Mouse (Mus musculus) granulocyte monocyte progenitor cell, adult 5-6 weeks (primary cell): ENCODE data around the gene Appbp2. TPM values are rescaled to one million over a fixed set of nuclear protein-coding genes. Genes with fewer than 3 reads are reported as not detected.

Experiments used
- ATAC-seq: replicated peaks from 2 replicates; pipeline ENCODE4 v1.8.0; 2016; ENCODE audit warnings: mild to moderate bottlenecking, moderate TSS enrichment, inconsistent platforms; ENCODE audit not compliant: poor library complexity, severe bottlenecking
- total RNA-seq, 2 experiments: library from RNA; stranded (forward) in 1 of 2; stranded (reverse) in 1 of 2; fragments of 200-712, 200-1000 nt in 1 of 2; fragments of >200 nt in 1 of 2; fragmentation: Nextera tagmentation in 1 of 2; gene quantifications; 2 replicates each; pipeline ENCODE4 v1.2.3; 2014 to 2017

The Appbp2 gene
- total RNA-seq (2014; fragmentation: Nextera tagmentation) = 27.3 and 31.5 TPM in 2 replicates
- 25.5 TPM in 2 replicates for total RNA-seq (2017)

DNA sequence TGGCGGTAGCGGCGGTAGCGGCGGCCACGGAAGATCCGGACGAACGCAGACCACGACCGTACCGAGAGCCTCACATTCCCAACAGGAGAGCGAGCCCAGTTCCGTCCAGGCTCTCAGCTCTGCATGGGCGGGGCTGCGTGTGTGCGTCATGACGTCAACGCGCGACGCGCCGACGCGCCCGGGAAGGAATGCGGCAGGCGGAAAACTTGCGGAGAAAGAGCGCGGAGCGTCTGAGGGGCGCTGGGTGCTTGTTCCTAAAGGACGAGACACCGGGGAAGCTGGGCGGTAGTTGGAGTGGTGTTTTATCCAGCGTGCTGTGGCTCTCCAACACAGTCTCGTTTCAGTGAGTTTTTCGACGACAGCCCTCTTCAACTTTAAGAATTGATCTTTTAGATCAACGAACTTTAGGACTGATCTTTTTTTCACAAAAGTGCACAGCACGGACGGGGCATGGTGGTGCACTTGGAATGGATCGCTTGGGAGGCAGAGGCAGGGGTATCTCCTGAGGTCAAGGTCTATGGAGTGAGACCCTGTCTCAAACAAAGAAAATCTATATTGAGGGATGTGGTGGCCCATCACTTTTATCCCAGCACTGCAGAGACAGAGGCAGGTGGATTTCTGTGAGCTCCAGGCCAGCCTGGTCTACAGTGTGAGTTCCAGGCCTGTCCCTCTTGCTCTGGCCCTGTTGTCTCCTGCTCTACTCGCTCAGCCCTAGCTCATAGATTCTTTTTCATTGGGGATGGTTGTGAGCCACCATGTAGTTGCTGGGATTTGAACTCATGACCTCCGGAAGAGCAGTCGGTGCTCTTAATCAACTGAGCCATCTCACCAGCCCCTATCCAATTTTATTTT, at the start of gene Appbp2:
Appbp2 (minus strand) TSS at position 141 of the 852 bp plus-strand sequence.
- ATAC-seq = peak; percentile 87

DNA sequence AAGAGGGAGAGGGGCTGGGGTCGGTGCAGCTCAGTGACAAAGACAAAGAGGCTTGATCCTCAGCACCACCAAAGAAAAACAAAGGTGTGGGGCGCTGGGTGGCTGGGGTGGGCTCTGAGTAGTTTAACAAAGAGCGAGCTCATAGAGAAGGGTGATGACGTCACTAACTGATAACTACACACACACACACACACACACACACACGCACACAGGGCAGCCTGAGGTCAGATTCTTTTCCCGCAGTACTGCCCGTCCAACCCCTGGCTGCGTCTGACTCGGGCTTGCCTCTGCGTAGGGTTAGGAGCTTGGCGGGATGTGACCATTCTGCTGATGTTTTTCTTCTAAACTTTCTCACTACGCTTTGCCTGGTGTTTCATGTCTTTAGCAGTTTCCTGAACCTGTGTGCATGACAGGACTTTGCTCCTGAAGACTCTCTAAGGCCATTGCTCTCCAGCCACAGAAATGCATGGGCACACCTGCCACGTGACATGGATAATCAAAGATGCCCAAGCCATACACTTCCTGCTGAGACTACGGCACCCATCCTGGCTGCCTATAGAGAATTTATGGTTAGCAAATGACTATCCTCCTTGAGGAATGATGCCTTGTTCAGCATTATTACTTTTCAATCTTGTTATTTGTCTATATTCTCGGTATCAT, 46.4 kb upstream of the Appbp2 start:
- ATAC-seq = no peak

DNA sequence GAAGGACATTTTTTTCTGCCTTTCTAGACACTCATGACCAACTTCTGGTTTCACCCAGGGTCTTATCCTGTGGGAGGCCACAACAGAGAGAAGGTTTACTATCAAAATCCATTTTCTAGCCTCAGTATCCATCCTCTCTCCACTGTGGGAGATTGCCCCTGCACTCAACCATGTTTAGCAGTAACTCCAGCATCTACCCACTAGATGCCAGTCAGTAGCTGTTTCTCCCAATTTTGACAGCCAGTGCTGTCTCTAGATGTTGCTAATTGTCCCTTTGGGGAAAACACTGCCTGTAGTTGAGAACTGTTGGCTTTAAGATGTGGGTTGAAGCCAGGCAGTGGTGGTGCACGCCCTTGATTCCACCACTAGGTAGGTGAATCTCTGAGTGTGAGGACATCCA, 43.2 kb upstream of the Appbp2 start:
- ATAC-seq = no peak

DNA sequence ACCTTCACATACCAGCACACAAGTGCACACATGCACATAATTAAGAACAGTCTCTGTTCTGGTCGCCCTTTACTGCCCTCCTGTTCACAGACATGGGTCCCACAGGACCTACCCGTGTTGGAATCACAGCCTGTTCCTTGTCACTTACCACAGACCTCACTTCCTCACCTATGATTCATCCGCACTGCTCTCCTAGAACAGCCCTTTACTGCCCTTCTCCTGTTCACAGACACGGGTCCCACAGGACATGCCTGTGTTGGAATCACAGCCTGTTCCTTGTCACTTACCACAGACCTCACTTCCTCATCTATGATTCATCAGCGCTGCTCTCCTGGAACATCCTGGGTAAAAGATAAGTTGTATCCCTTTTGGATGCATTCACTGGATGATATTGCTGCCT, 42.7 kb upstream of the Appbp2 start:
- ATAC-seq = peak; percentile 80

DNA sequence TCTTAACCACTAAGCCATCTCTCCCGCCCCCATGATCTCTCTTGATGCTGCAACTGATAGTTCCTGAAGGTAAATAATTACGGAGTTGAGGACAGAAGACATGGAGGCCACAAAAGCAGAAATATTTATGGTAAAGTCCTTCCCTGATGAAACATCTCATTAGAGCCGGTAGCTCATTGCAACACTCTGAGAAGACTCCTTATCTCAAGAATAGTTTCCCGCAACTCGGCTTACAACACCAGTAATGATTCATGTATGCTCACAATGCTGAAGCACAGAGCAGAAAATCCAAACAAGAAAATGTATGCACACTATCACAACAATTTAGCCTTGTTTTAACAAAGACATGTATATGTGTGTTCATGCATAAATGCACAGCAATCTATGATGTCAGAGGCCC, 40.2 kb upstream of the Appbp2 start:
- peak; percentile 44 for ATAC-seq

DNA sequence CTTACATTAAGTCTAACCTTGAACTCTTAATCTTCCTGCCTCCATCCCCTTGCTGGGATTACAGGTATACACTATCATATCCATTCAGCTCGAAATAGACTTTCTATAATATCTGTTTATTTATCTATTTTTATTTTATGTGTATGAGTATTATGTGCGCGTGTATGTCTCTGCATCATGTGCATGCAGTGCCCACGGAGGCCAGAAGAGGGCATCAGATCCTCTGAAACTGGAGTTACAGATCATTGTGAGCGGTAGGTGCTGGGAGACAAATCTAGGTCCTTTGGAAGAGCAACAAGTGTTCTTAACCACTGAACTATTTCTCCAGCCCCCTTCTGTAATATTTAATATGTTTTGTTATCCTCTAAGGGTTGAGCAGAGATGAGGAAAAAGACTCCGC, 38.4 kb upstream of the Appbp2 start:
- no peak for ATAC-seq

DNA sequence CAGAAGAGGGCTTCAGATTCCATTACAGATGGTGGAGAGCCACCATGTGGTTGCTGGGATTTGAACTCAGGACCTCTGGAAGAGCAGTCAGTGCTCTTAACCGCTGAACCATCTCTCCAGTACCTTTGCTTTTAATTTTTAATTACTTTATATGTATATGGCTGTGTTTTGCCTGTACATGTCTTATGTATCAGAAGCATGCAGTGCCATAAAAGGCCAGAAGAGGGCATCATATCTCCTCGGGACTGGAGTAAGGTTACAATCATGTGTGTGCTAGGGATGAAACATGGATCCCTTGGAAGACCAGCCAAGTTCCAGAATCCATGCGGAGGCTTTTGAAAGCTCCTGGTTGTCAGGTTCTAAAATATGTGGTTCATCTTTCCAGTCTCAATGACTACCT, 35.7 kb upstream of the Appbp2 start:
- ATAC-seq = peak; percentile 53

DNA sequence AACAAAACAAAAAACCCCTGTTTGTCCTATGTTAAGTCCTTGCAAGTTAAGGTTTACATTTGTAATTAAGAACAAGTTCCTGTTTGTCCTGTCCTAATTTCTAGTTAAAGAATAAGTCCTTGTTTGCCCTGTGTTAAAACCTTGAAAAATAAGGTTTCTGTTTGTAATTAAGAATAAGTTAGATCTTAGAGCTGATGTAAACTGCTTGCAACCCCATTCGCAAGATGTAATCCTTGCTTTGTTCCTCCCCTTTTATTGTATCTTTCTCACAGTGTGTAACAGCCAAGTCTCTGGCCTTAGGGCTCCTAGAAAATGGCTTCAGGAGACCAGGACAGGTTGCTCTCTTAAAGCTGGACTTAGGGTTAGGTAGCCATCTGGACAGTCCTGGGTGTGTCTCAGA, 32.5 kb upstream of the Appbp2 start:
- ATAC-seq = no peak

DNA sequence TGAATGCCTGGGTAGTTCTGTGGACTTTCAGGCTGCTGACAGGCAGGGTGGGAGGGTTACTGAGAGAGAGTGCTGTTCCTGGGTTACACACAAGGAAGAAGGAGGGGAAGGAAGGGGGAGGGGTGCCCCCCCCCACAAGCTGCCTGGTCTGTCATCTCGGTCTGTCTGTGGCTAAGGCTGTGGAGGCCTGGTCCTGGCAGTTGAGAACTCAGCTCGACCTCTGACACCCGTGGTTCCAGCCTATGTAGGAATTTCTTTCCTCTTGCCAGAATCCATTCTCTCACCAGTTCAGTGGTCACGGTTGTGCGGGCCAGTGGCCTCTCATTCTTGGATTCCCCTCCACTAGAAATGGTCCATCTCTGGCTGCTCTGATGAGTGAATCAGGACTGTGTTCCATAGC, 29.7 kb upstream of the Appbp2 start:
- no peak for ATAC-seq

DNA sequence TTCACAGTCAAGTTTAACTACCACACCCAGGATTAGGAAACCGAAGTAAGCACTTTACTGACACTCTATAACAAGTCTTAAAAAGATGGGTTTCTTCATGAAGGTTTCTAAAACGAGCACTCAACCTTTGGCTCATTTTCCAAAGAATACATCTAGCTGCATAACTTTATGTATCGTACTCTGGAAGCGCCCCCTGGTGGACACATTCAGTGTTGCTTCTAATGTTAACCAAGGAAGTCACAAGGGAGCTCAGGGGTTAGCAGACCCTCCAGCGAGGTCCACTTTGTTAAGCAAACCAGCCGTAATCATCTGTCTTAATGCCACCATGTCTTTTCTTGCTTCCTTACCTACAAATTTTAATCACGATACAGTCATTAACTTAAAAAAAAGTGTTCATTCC, 26.3 kb upstream of the Appbp2 start:
- peak; percentile 65 for ATAC-seq

DNA sequence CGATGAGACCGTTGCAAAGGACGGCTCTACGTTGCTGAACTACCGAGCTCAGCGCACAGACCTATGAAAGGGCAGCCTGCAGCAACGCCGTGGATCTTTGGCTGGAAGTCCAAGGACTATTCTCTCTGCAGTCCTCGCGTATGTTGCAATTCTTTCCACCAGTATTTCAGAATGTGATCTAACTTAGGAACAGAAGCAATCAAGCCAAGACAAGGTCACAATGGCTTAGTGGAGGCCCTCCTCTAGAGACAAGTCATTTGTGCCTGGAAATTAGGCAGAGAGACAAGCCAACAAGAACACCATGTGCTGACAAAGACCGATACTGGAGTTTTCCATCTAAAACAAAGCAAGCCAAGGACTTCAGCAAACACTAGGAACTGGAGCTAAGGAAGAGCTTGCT, 24.0 kb upstream of the Appbp2 start:
- ATAC-seq = no peak

DNA sequence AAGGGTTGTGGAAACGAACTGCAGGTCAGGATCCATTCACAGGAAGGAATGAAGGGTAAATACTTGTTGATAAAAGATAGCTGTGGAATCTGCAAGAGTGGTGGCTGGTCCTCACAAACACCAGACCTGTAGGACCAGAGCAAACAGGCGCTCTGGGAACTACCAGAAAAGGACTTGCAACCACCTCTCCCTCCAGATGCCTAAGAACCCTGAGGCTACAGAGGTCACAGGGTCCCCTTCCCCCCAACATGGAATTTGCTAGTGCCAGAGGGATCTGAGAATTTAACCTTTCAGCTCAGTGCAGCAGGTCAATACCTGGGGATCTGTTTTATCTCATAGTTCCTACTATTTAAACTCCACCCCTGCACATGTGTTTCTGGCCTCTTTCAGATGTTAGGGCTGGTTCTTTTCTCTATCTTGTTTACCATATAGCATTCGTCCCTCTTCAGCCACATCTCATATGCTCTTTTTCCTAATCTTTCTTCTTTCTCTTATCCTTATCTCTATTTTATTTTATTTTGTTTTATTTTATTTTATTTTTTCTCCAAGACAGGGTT, 20.6 kb upstream of the Appbp2 start:
- ATAC-seq = no peak

DNA sequence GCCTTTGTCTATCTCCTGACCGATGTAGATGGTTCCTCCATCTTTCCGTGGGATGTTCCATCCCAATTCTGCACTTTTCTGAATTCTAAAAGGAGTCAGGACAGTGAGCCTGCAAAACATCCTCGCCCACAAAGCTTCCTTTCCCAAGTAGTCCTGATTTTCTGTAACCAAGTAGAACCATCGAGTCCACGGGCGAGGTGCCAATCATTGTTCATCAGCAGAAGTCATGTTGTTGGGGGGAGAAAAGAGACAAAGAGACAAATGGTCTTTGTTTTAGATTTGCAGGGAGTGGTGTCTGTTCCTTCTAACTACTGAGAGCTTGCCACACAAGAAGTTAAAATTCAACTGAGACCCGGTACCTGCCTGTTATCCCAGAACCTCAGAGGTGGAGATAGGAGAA, 18.7 kb upstream of the Appbp2 start:
- ATAC-seq = no peak

DNA sequence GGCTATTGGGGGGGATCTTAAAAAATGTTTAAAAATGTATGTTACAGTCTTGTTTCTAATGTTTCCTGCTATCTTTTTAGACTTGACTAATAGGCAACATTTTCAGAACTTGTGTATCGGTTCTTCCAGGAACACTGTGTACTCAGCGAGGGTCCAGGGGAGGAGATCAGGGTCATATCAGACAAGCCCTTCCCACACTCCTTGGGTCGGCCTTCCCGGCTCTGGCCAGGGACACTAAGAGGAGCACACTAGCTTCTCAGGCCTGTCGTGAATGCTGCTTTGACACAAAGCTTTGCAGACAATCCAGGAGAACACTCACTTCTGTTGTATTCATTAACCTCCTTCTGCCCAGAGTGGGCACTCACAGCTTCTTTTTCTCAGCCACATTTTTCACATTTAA, 18.1 kb upstream of the Appbp2 start:
- ATAC-seq = no peak

DNA sequence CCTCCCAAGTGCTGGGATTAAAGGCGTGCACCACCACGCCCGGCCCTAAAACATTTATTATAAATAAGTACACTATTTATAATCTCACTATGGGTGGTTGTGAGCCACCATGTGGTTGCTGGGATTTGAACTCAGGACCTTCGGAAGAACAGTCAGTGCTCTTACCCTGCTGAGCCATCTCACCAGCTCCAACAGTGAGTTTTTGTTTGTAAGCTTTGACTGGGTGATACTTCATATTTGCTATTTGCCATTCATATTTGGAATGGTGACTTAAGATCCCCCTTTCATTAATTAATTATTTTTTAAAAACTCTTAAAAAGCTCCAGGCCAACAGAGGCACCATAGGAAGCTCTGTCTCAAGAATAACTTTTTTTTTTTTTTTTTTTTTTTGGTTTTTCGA, 17.0 kb upstream of the Appbp2 start:
- no peak for ATAC-seq

DNA sequence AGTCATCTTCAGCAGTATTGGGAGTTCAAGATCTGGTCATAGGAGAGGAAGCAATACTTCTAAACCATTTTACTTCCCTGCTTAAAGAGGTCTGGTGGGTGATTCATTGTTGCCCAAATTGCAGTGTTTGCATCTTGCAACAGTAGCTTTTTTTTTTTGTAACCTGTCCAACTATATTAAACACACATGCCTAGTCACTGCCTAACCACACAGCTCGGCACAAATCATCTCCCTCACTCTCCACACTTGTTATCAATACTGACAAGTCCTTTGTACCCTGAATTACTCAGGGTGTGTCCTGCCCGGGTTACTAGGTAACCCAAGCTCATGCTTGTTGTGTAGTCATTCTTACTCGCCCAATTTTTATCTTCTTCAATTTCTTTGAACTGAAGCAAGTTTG, 15.5 kb upstream of the Appbp2 start:
- peak; percentile 89 for ATAC-seq

DNA sequence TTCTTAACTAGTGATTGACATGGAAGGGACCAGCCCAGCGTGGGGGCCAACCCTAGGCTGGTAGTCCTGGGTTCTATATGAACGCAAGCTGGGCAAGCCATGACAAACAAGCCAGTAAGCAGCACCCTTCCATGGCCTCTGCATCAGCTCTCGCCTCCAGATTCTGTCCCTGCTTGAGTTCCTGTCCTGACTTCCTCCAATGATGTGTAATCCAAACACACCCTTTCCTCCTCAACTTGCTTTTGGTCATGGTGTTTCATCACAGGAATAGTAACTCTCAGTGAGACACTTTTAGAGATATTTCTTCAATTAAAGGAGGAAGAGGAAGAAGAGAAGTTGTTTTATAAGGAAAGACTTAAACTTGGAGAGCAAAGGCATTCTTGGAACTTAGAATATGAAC, 14.4 kb upstream of the Appbp2 start:
- ATAC-seq = peak; percentile 41

DNA sequence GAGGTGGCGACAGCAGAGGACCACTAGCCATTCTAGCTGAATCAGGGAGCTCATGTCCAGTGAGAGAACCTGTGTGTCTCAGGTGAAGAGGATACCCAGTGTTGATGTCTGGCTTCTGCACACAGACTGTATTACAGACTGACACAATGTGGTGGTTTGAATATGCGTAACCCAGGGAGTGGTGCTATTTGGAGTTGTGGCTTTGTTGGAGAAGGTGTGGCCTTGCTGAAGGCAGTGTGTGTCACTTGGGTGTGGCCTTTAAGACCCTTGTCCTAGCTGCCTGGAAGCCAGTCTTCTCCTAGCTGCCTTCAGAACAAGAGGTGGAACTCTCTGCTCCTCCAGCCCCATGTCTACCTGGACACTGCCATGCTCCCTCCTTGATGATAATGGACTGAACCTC, 13.2 kb upstream of the Appbp2 start:
- no peak for ATAC-seq

DNA sequence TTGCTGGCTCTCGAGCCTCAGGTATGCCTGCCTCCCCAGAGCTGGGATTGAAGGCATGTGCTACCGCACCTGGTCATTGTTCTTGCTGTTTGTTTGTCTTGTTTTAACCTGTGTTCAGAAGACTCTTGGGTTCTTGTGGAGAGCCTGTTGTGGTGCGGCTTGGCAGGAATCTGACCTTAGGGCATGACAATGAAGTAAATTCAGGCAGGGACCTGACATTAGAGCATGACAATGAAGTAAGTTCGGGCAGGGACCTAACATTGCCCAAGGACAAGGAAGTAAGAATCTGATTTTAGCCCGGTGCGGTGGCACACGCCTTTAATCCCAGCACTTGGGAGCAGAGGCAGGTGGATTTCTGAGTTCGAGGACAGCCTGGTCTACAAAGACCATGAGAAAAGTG, 6.3 kb upstream of the Appbp2 start:
- ATAC-seq = no peak

DNA sequence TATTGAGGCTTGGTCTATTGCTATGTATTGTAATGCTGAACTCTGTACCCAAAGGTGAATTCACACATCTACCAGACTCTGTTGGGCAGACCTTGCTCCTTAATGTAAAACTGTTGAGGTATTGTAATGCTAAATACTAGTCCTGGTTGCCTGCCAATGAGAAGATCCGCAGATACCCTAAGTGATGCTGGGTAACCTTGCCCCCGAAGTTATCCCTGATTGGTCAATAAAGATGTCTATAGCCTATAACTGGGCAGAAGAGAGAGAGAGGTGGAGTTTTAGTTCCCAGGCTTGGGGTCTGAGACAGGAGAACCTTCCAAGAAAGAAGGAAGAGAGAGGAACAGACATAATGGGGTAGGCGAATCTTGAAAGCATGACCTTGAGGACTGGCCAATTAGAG, 5.3 kb upstream of the Appbp2 start:
- ATAC-seq = no peak

DNA sequence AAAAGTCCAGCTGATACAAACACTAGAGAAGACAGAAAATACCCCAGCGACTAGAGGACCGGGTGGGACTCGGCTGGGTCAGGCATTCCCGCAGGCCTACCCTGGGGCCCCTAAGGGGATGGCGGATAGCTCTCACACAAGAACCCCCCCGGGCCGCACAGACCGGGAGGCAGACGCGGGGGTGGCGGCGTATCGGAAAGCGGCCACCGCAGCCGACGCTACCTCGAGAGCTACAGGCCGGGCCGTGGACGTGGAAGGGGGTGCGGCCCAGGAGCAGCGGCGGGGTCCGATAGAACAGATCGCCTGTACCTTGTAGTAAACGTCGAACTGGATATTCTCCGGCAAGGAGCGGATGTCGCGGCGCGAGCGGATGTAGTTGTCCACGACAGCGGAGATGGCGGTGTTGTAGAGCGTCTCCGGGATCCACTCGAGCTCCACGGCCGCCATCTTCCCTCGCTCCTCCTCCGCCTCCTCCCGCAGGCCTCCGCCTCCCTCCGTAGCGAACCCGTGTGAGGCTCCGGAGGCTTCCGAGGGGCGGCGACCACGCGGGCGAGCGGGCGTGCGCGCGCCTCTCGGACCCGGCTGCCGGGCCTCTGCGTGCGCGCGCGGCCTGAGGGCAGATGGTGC, 454 bp downstream of the Appbp2 start:
- peak; percentile 91 for ATAC-seq
